Mouse (Mus musculus): ENCODE data around the gene Klhl9. TPM values are rescaled to one million over a fixed set of nuclear protein-coding genes. Genes with fewer than 3 reads are reported as not detected.

The Klhl9 gene
- total RNA-seq (2012; rRNA removed) (33.9 and 35.1 TPM in 2 replicates), polyA plus RNA-seq (2012; ENCODE audit: insufficient read depth in 1 of 2, insufficient read length in 2 of 2, low read depth in 1 of 2, low replicate concordance in 2 of 2, missing spikeins in 1 of 2) (10 to 100 TPM; 16.6 to 69.5 TPM)

- Histone ChIP-seq H3K9me3 (replicated peaks; ENCODE audit: insufficient read depth, low read length) (no peaks in the 10 kb centered on the region), H3K27ac (ENCODE audit: control insufficient read depth, low read depth, low read length) (peak within 1 kb of the TSS; percentile 89), H3K4me1 (ENCODE audit: control insufficient read depth in 1 of 2, insufficient read depth in 2 of 2, low read length in 2 of 2) (peaks cover 15 to 17% of the 10 kb centered on the region in 2 experiments), H3K4me3 (ENCODE audit: control insufficient read depth in 1 of 2, insufficient read depth in 1 of 2, low read depth in 2 of 2, low read length in 2 of 2) (peak within 1 kb of the TSS; percentile 98 to 99), H3K27me3 (ENCODE audit: control insufficient read depth in 1 of 2, insufficient read depth in 2 of 2, low read length in 2 of 2) (no peaks in the 10 kb centered on the region; a peak in 1 of 4 replicates), H3K36me3 (ENCODE audit: control insufficient read depth in 1 of 2, insufficient read depth in 2 of 2, low read length in 2 of 2) (peaks cover 17 to 22% of the 10 kb centered on the region in 2 experiments; a peak in 3 of 4 replicates), H3K79me2 (ENCODE audit: control insufficient read depth, insufficient read depth, low read length, poor library complexity) (peaks cover 38% of the 10 kb centered on the region), H3K9ac (ENCODE audit: control insufficient read depth, low read depth, low read length, poor library complexity, severe bottlenecking) (peak within 1 kb of the TSS; percentile 99)
- TF ChIP-seq SIN3A (IDR thresholded peaks at IDR 0.05; ENCODE audit: low read length): peak; percentile 55
- TF ChIP-seq RCOR1 (IDR thresholded peaks at IDR 0.05; ENCODE audit: low read depth, low read length): 0 out of 2 replicates have a peak, but pooled peaks have one; percentile 15
- no peak for TF ChIP-seq RAD21 (IDR thresholded peaks at IDR 0.05; ENCODE audit: low read depth, low read length)
- TF ChIP-seq UBTF (IDR thresholded peaks at IDR 0.05; ENCODE audit: borderline replicate concordance, insufficient read depth, low read depth, low read length): 0 out of 2 replicates have a peak, but pooled peaks have one; percentile 45
- TF ChIP-seq GATA1 (IDR thresholded peaks at IDR 0.05; ENCODE audit: low read depth, low read length): no peak
- peak; percentile 80; a peak in 3 of 4 replicates for TF ChIP-seq POLR2A (IDR thresholded peaks at IDR 0.05; ENCODE audit: control insufficient read depth in 1 of 2, insufficient read depth in 1 of 2, low read depth in 1 of 2, low read length in 2 of 2, poor library complexity in 1 of 2)
- peak; percentile 67; the same call in 1 of the 2 replicates for TF ChIP-seq ELF1 (IDR thresholded peaks at IDR 0.05; ENCODE audit: low read depth, low read length)
- TF ChIP-seq ETS1 (IDR thresholded peaks at IDR 0.05; ENCODE audit: low read depth, low read length): no peak; the same call in 1 of the 2 replicates
- peak; percentile 60 for TF ChIP-seq KAT2A (conservative IDR thresholded peaks at IDR 0.05; ENCODE audit: low read depth, low read length)
- 0 out of 2 replicates have a peak, but pooled peaks have one; percentile 27 for TF ChIP-seq CHD2 (IDR thresholded peaks at IDR 0.05; ENCODE audit: low read length)
- TF ChIP-seq ZNF384 (IDR thresholded peaks at IDR 0.05; ENCODE audit: low read depth, low read length): no peak
- TF ChIP-seq TAL1 (IDR thresholded peaks at IDR 0.05; ENCODE audit: low read length): no peak
- TF ChIP-seq E2F4 (IDR thresholded peaks at IDR 0.05; ENCODE audit: borderline replicate concordance, low read depth, low read length): no peak
- TF ChIP-seq EP300 (IDR thresholded peaks at IDR 0.05; ENCODE audit: low read depth in 1 of 2, low read length in 2 of 2): 0 out of 4 replicates have a peak, but pooled peaks of 1 of the 2 experiments have one; percentile 4
- no peak for TF ChIP-seq MEF2A (IDR thresholded peaks at IDR 0.05; ENCODE audit: extremely low read depth, insufficient replicate concordance, low read depth, low read length, poor library complexity, severe bottlenecking)
- peak; percentile 57; the same call in 1 of the 2 replicates for TF ChIP-seq TBP (IDR thresholded peaks at IDR 0.05; ENCODE audit: low read depth, low read length)
- TF ChIP-seq POLR2AphosphoS5 (IDR thresholded peaks at IDR 0.05; ENCODE audit: borderline replicate concordance, low read depth, low read length): no peak
- TF ChIP-seq GABPA (IDR thresholded peaks at IDR 0.05; ENCODE audit: low read depth, low read length): no peak
- TF ChIP-seq ZMIZ1 (IDR thresholded peaks at IDR 0.05; ENCODE audit: low read depth, low read length): no peak
- 0 out of 2 replicates have a peak, but pooled peaks have one; percentile 59 for TF ChIP-seq MAZ (IDR thresholded peaks at IDR 0.05; ENCODE audit: low read depth, low read length)
- no peak for TF ChIP-seq ZC3H11A (IDR thresholded peaks at IDR 0.05; ENCODE audit: low read depth, low read length)
- no peak for TF ChIP-seq USF1 (IDR thresholded peaks at IDR 0.05; ENCODE audit: low read depth, low read length)
- TF ChIP-seq MXI1 (IDR thresholded peaks at IDR 0.05; ENCODE audit: low read depth, low read length): peak; percentile 85; the same call in 1 of the 2 replicates
- TF ChIP-seq NELFE (IDR thresholded peaks at IDR 0.05; ENCODE audit: low read depth, low read length): peak; percentile 87
- no peak for TF ChIP-seq MYC (IDR thresholded peaks at IDR 0.05; ENCODE audit: low read depth, low read length)
- TF ChIP-seq NRF1 (IDR thresholded peaks at IDR 0.05; ENCODE audit: insufficient read depth, low read depth, low read length, poor library complexity, severe bottlenecking): peak; percentile 76
- peak; percentile 59; the same call in 1 of the 2 replicates for TF ChIP-seq TCF12 (IDR thresholded peaks at IDR 0.05; ENCODE audit: low read depth, low read length)
- peak; percentile 83 for TF ChIP-seq HCFC1 (IDR thresholded peaks at IDR 0.05; ENCODE audit: low read depth, low read length)
- TF ChIP-seq SMC3 (IDR thresholded peaks at IDR 0.05; ENCODE audit: low read depth, low read length): no peak
- peak; percentile 94 for DNase-seq (ENCODE audit: low read depth, low spot score)
Observed at GRCm38 (mm10) chr4:88721791-88722721, at the start of gene Klhl9, which contains the start of gene Gm26566. Gene Klhl9 (minus strand): TSS chr4:88722465. Gene Gm26566 (plus strand): TSS chr4:88721805.

All from MEL (cell line).